Mouse (Mus musculus) ES-E14 (cell line): ENCODE results near the gene Naglu. TPM values are rescaled to one million over a fixed set of nuclear protein-coding genes. Genes with fewer than 3 reads are reported as not detected.

ENCODE experiments used
- DNase-seq: peaks from one replicate; pipeline ENCODE4 v3.0.0-alpha.2; 2013; ENCODE audit warnings: low read depth, low spot score
- H3K27ac ChIP-seq: 2 replicates; pipeline ENCODE4 v1.5.1; 2012; ENCODE audit warnings: low read depth, mild to moderate bottlenecking, low read length, moderate library complexity, mixed read lengths; ENCODE audit not compliant: poor library complexity, insufficient read depth, severe bottlenecking
- H3K36me3 ChIP-seq: 2 replicates; pipeline ENCODE4 v1.6.1; 2012; ENCODE audit warnings: mild to moderate bottlenecking, low read length, moderate library complexity, mixed read lengths; ENCODE audit not compliant: control insufficient read depth, poor library complexity, insufficient read depth, severe bottlenecking
- H3K4me1 ChIP-seq, 2 experiments: fragments of 150-350 bp in 1 of 2; sonication (generic) in 1 of 2; 2 replicates each; pipeline ENCODE4 v1.6.1; 2012; ENCODE audit warnings: low read length in 2 of 2, mild to moderate bottlenecking in 1 of 2, mixed read lengths in 1 of 2; ENCODE audit not compliant: control insufficient read depth in 2 of 2, insufficient read depth in 2 of 2, poor library complexity in 1 of 2
- H3K4me3 ChIP-seq, 2 experiments: fragments of 150-350 bp in 1 of 2; sonication (generic) in 1 of 2; 2 replicates each; pipeline ENCODE4 v1.5.1; 2012; ENCODE audit warnings: low read length in 2 of 2, low read depth in 1 of 2, mild to moderate bottlenecking in 1 of 2, mixed read lengths in 1 of 2; ENCODE audit not compliant: insufficient read depth in 1 of 2, poor library complexity in 1 of 2, severe bottlenecking in 1 of 2
- H3K9ac ChIP-seq: 2 replicates; pipeline ENCODE4 v1.6.1; 2012; ENCODE audit warnings: low read depth, mild to moderate bottlenecking, low read length, mixed read lengths; ENCODE audit not compliant: poor library complexity, insufficient read depth, severe bottlenecking
- H3K9me3 ChIP-seq: fragments of 150-350 bp; sonication (generic); 2 replicates; pipeline ENCODE4 v1.6.1; 2012; ENCODE audit warnings: low read depth, mild to moderate bottlenecking, low read length; ENCODE audit not compliant: control insufficient read depth, insufficient read depth
- CHD2 ChIP-seq: IDR thresholded peaks from 2 replicates; pipeline ENCODE4 v1.6.1; 2014; ENCODE audit warnings: mild to moderate bottlenecking, low read depth, low read length, inconsistent platforms
- HCFC1 ChIP-seq: IDR thresholded peaks from 2 replicates; pipeline ENCODE4 v1.6.1; 2012; ENCODE audit warnings: low read length, inconsistent platforms, borderline replicate concordance; ENCODE audit not compliant: insufficient read depth
- MAFK ChIP-seq: IDR thresholded peaks from 2 replicates; pipeline ENCODE4 v1.6.1; 2014; ENCODE audit warnings: mild to moderate bottlenecking, low read depth, low read length, inconsistent platforms; ENCODE audit not compliant: insufficient read depth
- ZC3H11A ChIP-seq: IDR thresholded peaks from 2 replicates; pipeline ENCODE4 v1.6.1; 2012; ENCODE audit warnings: low read depth, mild to moderate bottlenecking, inconsistent platforms, low read length, borderline replicate concordance
- ZNF384 ChIP-seq: IDR thresholded peaks from 2 replicates; pipeline ENCODE4 v1.6.1; 2012; ENCODE audit warnings: low read depth, low read length, inconsistent platforms
- in situ Hi-C, 2 experiments: fragments of 600-800 bp; cut with MboI; formaldehyde crosslinking; loops; one replicate each; pipeline ENCODE4 v1.15.1; 2025; ENCODE audit warnings: low sequenced_read_pairs in 2 of 2, inconsistent platforms in 1 of 2; ENCODE audit not compliant: unreplicated experiment in 2 of 2
- total RNA-seq: library from RNA; depleted of rRNA; stranded (reverse); fragments of 300-350 nt; gene quantifications from 2 replicates; pipeline ENCODE4 v1.2.3, GENCODE M21; 2012

Naglu gene
- total RNA-seq, 1 experiment, result 4.7 TPM

DNA sequence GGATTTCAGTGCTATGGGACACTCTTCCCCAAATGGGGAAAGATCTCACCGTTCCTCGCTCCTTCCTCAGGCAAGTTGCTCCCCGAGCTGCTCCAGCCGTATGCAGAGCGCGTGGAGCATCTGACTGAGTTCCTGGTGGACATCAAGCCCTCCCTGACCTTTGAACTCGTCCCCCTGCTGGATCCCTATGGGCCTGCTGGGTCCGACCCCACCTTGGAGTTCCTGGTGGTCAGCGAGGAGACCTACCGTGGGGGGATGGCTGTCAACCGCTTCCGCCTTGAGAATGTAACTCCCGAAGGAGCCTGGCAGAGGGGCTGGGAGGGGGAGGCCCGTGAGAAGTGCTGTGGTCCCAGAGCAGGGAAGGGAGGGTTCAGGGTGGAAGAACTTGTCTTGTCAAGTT is 14.4 kb downstream of the Naglu start:
- no peaks in the 10 kb centered on the region for H3K9me3 ChIP-seq
- no peak for DNase-seq
- no peak overlapping the region for H3K27ac ChIP-seq
- peaks cover 14% of the 10 kb centered on the region; the same call in 1 of the 2 replicates for H3K36me3 ChIP-seq
- TF ChIP-seq CHD2 (no peak), ZNF384 (no peak), MAFK (no peak)
- no peak overlapping the region for H3K9ac ChIP-seq
- in situ Hi-C loops, result no loop called here
- H3K4me1 ChIP-seq, result peaks cover 3 to 8% of the 10 kb centered on the region in 2 experiments; a peak in 2 of 4 replicates
- H3K4me3 ChIP-seq, result no peak overlapping the region

DNA sequence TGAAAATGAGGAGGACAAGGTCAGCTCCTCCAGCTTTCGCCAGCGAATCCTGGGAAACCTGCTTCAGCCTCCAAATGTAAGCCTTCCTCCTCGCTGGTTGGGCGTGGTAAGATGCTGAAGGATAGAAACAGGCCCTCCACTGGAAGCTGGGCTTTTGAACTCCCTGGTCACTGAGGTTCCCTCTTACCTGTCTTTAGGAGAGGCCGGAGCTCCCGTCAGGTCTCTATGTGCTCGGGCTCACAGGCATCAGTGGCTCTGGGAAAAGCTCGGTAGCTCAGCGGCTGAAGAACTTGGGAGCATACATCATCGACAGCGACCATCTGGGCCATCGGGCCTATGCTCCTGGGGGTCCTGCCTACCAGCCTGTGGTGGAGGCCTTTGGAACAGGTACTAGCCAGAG is 15.0 kb downstream of the Naglu start:
- no peak for TF ChIP-seq HCFC1
- TF ChIP-seq ZC3H11A, result no peak
- TF ChIP-seq CHD2, result no peak
- TF ChIP-seq ZNF384, result no peak
- TF ChIP-seq MAFK, result no peak
- H3K9me3 ChIP-seq, result no peaks in the 10 kb centered on the region
- no peak overlapping the region for H3K9ac ChIP-seq
- in situ Hi-C loops, result no loop called here
- no peak overlapping the region for H3K4me3 ChIP-seq
- H3K27ac ChIP-seq, result no peak overlapping the region
- H3K36me3 ChIP-seq, result peaks cover 19% of the 10 kb centered on the region
- DNase-seq, result no peak
- H3K4me1 ChIP-seq, result peaks cover 3 to 8% of the 10 kb centered on the region in 2 experiments; a peak in 2 of 4 replicates

DNA sequence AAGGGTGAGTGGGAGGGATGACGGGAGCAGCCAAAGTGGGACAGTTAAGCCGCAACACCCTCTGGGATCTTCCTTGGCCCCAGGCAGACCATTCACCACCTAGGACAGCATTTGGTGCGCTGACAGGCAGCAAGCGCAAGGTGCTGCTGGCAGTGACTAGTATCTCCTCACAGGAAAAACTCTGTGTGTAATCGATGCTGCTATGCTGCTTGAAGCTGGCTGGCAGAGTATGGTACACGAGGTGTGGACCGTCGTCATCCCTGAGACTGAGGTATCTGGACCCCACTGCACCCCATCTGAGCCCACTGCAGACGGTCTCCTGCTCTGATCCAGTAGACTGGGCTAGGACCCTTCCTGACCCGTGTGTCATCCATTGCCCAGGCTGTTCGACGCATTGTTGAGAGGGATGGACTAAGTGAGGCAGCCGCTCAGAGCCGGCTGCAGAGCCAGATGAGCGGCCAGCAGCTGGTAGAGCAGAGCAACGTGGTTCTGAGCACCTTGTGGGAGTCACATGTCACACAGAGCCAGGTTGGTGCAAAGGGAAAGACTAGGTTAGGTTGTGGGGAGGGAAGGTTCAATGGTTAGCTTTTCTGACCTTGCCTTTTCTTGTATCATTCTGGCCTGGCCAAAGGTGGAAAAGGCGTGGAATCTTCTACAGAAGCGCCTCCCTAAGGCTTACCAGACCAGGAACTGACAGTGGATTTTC is 16.0 kb downstream of the Naglu start:
- no peaks in the 10 kb centered on the region for H3K9me3 ChIP-seq
- no peak overlapping the region for H3K27ac ChIP-seq
- DNase-seq, result no peak
- in situ Hi-C loops, result no loop called here
- peaks cover 20% of the 10 kb centered on the region for H3K36me3 ChIP-seq
- H3K9ac ChIP-seq, result no peak overlapping the region
- no peak overlapping the region for H3K4me3 ChIP-seq
- H3K4me1 ChIP-seq, result peaks cover 3 to 8% of the 10 kb centered on the region in 2 experiments; a peak in 2 of 4 replicates
- TF ChIP-seq CHD2, result no peak
- no peak for TF ChIP-seq ZNF384
- no peak for TF ChIP-seq ZC3H11A
- TF ChIP-seq HCFC1, result no peak

DNA sequence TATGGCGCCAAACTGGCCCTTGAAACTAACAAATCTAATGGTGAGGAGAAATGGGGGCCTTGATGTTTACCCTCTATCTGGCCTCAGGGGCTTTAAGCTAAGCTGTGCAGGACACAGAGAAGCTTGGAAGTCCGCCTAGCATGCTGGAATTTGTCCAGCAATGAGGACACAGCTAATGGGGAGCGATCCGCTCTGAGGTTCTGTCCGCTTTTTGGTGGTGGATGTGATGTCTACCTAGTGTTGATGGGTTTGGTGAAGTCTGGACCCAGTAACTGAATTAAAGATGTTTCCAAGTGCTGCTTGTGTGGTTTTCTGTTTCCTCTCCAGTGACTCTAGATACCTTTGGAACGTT is 16.5 kb downstream of the Naglu start:
- H3K27ac ChIP-seq, result no peak overlapping the region
- peak overlapping the region in 1 of 2 experiments; percentile 76; a peak in 2 of 4 replicates for H3K4me3 ChIP-seq

More for the DNA sequence above, 16.5 kb downstream of the Naglu start:
- H3K36me3 ChIP-seq, result peaks cover 23% of the 10 kb centered on the region
- DNase-seq, result no peak
- no peak for TF ChIP-seq HCFC1
- no peak for TF ChIP-seq CHD2
- no peak for TF ChIP-seq MAFK
- TF ChIP-seq ZC3H11A, result no peak
- no peak for TF ChIP-seq ZNF384
- H3K4me1 ChIP-seq, result peaks cover 3 to 8% of the 10 kb centered on the region in 2 experiments; a peak in 2 of 4 replicates
- no peak overlapping the region for H3K9ac ChIP-seq
- no peaks in the 10 kb centered on the region for H3K9me3 ChIP-seq
- in situ Hi-C loops, result no loop called here
